Mouse (Mus musculus) urinary bladder, postnatal 36 days (tissue): Measurements from ENCODE around the gene Tcam1.
"Not testable (repeated sequence)": the region's sequence is repeated elsewhere in the genome, so short reads cannot be mapped to it uniquely, and the experiment has no call there.

Experiments used
- DNase-seq, 2 experiments: peaks; one replicate each; pipeline ENCODE4 v3.0.0; 2022; ENCODE audit warnings: low spot score in 2 of 2, mixed read lengths in 1 of 2

Gene Tcam1

DNA sequence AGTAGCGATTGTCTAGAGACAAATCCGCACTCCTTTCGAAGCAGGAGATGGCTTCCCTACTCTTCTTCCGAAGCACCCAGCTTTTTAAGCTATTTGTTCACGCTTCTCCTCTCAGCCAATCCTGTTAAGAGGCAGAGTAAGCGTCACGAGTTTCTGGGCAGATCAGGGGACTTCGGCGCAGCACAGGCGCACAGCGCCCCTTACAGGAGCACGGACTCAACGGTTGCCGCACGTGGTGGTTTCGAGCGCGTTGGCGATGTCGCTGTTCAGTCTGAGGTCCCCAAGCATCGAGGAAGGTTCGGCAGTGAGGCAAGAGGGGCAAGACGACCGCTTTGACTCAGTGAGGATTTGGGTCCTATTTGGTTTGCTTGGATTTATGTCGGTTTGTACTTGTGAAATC, at the start of gene Tcam1:
Gene Tcam1, plus strand, starts transcription at position 219 of the 400 bp plus-strand sequence.
- DNase-seq: peak; percentile 93 to 95

DNA sequence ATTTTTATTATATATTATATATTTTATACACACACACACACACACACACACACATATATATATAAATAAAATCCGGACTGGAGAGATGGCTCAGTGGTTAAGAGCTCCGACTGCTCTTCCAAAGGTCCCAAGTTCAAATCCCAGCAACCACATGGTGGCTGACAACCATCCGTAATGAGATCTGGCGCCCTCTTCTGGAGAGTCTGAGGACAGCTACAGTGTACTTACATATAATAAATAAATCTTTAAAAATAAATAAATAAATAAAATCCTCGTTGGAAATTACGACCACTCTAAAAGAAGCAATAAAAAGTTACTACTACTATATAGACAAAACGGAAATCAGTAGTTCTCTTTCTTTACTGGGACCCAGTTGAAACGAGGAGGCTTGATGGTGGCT, 42.5 kb upstream of the Tcam1 start:
- DNase-seq: not testable (repeated sequence)

DNA sequence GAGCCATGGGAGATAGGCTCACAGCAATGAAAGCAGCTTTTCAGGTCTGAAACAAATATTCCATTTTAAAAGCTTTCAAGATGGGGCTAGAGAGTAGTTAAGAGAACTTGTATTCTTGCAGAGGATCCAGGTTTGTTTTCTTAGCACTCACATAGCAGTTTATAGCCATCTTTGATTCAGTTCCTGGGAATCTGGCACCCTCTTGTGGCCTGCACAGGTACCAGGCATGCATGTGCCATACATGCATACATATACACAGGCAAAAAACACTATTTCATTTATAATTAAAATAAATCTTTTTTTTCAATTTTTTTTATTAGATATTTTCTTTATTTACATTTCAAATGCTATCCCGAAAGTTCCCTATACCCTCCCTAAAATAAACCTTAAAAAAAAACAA, 29.6 kb upstream of the Tcam1 start:
- DNase-seq: no peak

DNA sequence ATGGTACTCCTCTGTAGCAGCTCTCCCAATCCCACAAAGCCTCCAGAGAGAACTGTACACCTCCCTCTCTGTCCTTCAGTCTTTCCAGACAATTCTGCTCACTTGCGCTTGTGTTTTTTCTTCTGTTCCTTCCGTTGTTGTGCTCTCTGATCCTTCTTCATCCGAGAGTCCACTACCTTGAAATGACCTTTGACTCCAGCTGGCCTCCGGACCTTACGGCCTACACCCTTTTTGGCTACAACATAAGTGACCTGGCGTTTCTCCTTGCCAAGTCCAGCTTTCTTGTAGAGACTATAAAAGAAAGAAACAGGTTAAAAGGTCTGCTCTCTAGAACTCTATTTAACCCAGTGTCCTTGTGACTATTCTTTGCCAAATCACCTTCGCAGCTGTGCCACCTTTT, 27.1 kb upstream of the Tcam1 start:
- DNase-seq: no peak

DNA sequence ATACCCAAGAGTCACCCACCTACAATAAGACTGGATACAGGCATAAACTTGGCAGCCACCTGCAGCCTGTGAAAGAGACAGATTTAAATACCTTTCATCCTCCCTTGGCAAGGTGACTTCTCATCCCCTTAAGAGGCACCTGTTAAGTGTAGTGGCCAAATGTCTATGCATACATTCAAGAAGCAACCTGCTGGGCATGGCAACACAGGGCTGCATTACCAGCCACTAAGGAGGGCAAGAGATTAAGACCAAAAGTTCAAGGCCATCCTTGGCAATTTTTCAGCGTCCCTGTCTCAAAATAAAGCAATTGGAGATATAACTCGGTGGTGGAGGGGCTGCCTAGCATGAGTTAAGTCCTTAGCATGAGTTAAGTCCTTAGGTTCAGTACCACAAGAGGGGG, 21.7 kb upstream of the Tcam1 start:
- DNase-seq: no peak

DNA sequence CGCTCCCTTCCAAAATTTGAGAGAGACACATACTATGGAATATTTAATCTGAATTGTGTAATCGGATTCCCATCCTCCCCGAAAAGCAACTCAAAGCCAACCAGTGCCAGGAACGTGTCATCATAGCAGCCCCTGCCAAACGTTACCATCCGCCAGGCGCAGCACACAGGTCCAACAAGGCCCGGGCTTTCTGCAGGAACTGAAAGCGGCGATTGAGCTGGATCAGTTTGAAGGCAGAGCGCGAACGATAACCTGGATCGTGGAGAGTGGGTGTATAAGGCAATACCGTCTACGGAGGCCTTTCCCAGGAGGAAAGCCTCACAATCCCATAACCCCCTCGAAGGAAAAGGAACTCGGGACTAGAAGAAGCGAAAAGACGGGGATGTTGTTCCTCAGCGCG, 21.3 kb upstream of the Tcam1 start:
- no peak for DNase-seq

DNA sequence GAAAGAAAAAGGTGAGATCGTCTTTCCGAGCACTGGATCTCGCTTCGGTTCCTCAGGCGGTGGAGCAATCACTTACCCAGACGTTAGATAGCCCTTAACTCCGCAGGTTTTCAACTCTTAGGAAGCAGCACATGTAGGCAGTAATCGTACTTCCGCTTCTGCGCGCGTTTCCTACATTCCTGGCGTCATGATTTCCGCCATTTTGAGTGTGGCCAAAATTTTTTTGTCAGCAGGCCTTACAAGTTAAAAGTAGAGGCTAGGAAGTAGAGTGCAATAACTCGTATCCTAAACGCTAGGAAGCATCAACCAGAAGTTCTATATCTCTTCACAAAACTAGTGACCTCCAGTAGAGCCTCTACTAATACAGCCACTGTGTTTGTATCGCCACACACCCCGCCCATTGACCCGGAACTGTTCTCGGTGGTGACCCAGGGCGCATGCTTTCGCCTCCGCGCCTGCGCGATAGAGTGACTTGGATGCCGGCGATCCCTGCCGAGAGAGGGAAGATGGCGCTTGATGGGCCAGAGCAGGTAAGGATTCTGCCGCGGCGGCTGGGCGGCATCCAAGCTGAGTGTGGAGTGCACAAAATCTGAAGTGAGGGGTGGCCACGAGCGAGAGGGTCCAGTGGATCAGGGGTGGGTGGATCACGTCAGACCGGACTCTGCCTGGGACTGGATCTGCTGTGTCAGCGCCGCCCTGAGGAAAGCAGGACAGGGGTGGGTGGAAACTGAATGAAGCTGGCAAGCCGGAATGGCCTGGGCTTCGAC, 20.6 kb upstream of the Tcam1 start, which contains the start of the genes Ftsj3 and Psmc5:
Gene Ftsj3, minus strand, starts transcription at position 395 of the 767 bp plus-strand sequence.
Gene Psmc5, plus strand, starts transcription at position 470 of the 767 bp plus-strand sequence.
- DNase-seq: peak; percentile 98

DNA sequence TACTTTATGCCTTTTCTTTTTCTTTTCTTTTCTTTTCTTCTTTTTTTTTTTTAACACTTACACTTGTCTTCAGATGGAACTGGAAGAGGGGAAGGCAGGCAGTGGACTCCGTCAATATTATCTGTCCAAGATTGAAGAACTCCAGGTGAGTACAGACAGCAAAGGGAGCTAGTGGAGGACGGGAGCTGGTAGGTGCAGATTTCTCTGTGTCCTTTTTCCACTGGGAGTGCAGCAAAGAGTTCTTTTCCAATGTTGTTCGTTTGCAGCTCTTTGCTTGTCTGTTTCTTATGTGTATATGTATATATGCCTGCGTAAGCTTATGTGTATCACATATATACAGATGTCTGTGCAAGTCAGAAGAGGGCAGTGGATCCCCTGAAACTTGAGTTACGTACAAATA, 19.7 kb upstream of the Tcam1 start:
- no peak for DNase-seq

DNA sequence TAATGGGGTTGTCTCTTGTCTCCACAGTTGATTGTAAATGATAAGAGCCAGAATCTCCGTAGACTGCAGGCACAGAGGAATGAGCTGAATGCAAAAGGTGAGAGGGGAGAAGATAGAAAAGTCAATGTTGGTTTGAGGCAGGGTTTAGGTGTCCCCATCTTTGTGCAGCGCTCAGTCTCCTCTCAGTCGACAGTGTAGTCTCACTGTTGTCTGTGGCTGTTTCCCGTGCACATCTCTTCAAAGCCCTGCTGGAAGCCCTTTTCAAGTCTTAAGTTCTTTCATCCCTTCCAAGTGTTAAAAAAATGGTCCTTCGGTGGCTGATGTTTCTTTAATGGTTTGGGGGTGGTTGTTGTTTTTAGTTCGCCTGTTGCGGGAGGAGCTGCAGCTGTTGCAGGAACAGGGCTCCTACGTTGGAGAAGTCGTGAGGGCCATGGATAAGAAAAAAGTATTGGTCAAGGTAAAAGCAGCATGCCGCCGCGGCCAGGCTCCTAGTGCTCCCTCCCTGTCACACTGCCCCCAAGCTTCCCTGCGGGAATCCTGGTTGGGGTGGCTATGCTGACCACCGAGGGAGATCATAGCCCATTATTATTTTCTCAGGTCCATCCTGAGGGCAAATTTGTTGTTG, 15.5 kb upstream of the Tcam1 start:
- no peak for DNase-seq

DNA sequence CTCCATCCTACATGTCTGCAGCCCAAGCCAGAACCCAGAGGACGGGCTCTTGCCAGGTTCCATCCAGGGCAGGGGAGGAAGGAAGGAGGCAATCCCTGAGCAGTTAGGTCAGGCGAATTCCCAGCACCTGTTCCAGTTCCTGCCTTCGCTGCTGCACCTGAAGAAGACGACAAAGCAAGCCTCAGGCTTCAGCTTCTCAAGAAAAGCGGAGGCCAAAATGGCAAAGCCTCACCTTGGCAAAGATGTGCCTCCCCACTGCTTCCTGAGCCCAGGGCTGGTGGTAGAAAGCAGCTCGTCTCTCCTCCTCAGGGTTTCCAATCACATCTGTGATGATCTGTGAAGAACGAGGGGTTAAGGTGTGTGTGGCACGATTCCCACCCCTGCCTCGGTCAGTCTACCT, 12.5 kb upstream of the Tcam1 start:
- DNase-seq: no peak

DNA sequence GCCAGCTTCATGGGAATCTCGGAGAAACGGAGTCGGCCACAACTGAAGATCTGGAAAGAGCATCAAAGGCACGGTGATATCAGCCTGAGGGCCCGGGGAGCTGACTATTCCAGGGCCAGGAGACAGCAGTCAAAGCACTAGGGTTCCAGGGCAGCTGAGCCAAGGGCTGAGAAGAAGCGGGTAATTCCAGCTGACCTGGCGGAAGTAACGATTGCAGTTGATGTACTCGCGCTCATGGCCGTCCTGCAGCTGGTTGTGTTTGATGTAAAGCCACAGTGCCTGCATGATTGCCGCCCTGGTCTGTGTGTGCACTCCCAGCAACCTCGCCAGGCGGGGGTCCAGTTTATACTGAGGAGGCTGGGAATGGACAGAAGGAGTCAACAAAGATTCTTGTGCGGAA, 11.5 kb upstream of the Tcam1 start:
- no peak for DNase-seq

DNA sequence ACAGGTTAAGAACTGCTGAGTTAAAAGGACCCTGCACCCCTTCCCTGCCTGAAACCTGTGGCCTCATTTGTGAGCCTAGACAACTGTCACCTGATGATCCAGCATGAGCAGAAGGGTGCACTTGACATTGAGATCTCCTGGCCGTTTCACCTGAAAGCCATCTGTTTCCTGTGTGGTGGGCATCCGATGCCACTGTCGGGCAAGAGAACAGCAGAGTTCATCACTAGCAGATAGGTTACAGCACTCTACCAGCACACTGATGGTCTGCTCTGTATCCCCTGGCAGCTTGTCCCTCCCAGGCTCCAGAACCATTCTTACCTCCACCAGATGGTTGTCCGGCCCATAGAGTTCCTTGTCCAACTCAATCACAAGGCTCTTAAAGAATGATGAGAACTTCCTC, 10.9 kb upstream of the Tcam1 start:
- no peak for DNase-seq

DNA sequence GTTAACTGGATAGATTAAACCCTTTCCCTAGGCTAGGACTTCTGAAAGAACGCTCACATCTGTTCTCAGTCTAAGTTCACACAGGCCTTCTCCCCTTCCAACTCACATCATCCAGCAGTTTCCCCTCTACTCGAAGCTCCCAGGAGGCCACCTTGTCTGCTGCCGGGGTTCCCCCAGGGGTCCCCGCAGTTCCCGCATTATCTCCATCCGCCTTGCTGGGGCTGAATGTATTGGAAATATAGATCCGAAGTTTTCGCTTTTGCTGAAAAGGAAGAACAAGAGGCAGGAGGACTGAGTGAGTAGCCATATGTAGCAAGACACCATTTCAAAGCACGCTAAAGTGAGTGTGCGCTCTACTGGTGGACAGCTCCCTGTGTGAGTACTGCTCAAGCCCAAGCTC, 10.0 kb upstream of the Tcam1 start:
- DNase-seq: no peak

DNA sequence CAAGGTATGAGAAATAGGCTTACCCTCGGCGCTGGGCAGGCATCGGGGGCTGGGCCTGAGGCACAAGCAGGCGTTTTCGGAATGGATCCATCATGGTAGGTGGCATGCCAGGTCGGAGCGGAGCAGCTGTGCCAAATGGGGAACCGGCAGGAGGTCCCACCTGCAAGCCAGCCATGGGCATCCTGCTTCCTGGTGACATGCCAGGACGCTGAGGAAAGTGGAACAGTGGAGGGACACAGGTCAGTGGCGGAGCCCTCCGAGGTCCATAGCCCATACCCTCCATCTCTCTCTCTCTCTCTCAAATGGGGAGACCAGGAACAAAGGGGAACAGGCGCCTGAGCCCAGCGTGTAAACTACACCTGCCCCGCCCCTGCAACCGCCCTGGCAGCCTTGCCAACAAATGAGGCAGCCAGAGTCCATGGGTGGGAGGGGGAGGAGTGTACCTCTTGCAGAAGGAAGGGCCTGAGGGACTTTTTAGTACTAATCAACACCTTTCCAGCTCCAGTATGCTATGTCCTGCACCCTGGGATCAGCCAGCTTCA, 9.1 kb upstream of the Tcam1 start:
- DNase-seq: peak; percentile 68 to 86

DNA sequence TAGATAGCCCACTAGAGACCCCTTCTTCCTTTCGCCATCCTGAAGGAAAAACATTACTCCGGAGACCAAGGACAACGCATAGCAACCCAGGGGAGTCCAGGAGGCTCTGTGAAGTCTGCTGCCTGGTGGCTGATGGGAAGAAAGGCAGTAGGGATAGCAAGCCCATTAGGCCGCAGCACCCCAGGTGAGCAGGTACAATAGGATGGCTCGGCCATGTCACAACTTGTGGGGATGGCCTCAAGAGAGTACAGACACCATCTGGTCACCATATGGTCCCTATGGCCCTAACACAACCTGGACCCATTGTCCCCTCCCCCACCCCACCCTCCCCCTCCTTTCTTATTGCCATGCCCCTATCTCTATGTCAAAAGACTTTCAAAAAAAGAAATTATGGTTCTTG, 8.6 kb upstream of the Tcam1 start:
- DNase-seq: no peak

DNA sequence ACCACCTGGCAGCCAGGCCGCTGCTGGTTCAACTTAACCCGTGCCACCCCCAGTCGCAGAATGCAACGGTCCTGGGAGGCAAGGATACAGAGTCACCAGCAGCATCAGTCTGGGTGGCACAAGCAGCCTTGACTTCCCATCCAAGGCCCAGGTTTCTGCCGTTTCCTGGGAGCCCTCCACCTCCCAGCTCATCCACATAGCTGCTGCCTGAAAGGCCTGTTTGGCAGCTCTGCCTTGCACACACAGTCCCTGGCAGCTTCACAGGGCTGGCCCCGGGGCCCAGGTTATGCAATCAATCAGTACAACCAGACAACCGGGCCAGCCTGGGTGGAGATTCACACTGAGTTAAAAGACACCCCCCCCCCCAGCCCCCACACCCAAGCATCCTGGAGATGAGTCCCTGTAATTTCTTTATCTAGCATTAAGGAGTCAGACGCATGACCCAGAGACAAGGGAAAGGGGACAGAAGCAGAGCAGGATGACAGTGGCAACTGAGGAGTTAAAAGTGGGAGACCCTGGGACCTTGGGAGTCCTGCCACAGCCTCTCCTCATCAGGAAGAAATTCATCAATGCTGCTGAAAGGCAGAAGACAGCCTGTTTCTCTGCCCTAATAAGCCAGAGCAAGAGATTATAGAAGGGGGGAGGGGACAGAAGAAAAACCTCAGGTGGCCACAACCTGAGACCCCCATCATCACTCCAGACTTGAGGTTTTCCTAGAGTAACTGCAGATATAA, 8.0 kb upstream of the Tcam1 start:
- DNase-seq: peak; percentile 86 to 94

DNA sequence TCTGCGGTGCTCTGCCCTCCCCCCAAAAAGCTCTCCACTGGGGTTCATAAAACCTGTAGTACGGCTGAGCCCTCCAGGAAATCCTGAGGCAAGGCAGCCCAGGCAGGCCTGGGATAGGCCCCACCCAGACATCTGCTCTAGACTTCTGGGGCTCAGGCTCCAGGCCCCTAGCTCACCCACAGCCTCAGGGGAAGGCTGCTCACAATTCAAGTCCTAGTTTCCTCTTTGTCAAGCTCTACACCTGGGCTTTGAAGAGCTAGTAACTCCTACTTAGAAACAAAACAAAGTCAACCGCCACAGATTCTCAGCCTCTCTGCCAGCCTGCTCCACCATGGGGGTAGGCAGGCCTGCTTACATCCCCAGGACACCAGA, 7.4 kb upstream of the Tcam1 start:
- no peak for DNase-seq

DNA sequence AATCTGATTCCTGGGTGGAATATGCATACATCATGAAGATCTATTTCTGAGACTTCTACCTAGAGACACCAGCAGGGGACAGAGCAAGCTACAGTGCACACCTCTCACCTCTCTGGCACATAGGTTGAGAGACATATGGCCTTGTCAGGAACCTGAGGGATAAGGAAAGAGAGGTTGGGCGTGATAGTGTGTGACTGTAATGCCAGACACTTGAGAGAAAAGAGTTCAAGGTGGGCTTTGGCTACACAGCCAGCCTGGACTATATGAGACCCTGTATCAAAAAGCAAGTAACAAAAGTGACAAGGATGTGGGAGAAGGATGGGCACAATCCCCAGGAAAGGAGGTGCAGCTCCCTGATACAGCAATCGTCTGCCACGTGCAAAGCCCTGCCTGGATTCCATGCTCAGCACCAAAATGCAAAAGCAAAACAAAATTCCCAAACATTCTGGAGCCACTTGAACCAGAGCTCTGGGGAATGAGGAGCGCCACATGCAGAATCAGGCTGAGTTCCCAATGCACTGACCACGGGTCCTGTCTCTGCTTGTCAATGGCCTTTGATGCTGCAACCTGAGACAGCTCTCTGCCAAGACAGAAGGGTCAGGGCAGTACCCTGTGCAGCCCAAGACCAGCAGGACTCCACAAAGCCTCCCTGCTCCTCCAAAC, 5.2 kb upstream of the Tcam1 start:
- no peak for DNase-seq

DNA sequence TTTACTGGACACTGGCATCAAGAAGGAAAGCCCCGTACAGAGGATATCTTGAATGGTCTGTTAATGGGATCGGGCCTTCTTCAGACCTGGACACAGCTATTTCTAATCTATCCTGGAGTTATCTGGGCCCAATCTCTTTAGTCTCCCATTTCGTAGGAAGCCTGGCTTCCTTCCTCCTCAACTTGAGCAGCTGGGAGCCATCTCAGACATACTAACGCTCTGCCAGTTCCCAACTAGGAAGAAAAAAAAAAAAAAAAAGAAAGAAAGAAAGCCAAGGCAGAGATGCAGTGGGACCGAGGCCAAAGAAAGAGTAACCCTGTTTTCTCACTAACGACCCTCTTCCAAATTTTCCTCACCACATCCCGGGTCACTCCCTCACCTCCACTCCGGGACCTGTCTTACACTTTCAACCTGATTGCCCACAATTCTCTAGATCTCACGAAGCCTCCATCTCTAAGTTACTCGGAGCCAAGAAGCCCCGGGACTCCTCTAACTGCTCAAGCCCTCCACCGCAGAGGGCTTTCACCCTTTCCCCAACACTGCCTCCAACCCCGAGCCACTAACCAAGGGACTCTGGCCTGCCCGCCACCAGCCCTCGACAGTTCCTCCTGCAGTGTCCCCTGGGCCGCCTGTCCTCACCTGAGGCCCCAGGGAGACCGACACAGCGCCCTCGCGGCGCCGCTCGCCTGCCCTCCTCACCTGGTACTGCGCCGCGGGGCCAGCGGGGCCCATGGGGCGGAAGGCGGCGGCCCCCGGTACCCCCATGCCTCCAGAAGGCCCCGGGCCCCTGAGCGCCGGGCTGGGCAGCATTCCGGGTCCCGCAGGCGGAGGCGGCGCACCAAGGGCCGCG, 4.5 kb upstream of the Tcam1 start:
- peak in 1 of 2 experiments; percentile 49 for DNase-seq

DNA sequence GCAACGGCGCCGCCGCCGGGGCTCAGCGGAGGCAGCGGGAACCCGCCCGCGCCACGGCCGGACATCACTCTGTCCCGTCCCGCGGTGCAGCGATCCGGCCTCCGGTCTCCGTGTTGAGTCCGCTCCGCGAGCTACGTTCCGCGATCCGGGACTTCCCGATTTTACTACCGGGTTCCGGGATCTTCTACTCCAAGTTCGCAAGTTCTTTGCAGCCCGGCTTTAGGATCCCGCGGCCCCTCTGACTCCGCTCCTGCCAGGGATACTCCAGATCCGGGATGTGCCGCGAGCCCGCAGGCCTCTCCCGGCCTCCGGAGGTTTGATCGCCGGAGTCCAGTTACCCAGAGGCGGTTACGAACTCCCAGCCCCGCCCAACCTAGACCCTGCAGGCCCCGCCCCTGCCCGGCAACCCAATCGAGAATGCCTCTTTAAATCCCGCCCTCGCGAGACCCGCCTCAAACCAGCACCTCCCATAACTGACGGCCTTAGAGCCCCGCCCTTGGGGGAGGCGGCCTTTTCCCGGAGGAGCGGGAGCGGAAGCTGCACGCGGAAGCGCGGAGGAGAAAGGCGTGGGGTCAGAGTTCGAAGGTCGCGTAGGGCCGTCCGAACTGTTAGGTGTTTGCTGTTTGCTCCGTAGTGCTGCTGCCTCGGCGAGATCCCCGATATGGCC, 3.7 kb upstream of the Tcam1 start, which contains the start of gene Smarcd2:
Gene Smarcd2, minus strand, starts transcription at position 329 of the 667 bp plus-strand sequence.
- peak; percentile 100 for DNase-seq
